Mouse (Mus musculus) v-Abl transformed pro-B cells (cell line): ENCODE data around the gene Ntrk3.

Source experiments
- in situ Hi-C, 2 experiments: fragments of 400-800 bp; cut with MboI; formaldehyde crosslinking; loops; one replicate each; pipeline ENCODE4 v1.15.1; 2025; ENCODE audit not compliant: unreplicated experiment in 2 of 2

The Ntrk3 gene

GRCm38 (mm10) chr7:78585960-78586359 lies 151.9 kb downstream of the Ntrk3 start:
- in situ Hi-C loops = no loop called here

DNA sequence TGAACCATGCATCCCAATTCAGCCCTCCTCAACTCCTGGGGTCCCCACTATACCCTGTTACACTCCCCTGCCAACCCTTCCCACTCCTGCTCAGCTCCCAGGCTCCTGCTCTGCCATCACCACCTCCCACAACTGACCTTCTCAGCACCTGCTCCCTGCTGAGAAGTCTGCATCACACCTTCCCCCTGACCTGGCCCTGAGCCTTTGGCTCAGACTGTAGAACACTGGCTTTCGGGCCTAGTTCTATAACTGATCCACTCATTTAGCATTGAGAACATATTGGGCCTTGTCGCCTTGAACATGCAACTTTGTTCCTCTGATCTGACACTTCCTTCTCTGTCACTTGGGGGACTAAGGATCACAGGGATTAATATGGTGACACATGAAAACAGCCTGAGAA lies 152.9 kb downstream of the Ntrk3 start:
- in situ Hi-C loops = no loop called here

- in situ Hi-C loops = no loop called here
Measured at GRCm38 (mm10) chr7:78584499-78584898, 153.3 kb downstream of the Ntrk3 start.

- in situ Hi-C loops = no loop called here
Measured at GRCm38 (mm10) chr7:78583678-78584077, 154.1 kb downstream of the Ntrk3 start.

GRCm38 (mm10) chr7:78581341-78581740 lies 156.5 kb downstream of the Ntrk3 start:
- in situ Hi-C loops = no loop called here

DNA sequence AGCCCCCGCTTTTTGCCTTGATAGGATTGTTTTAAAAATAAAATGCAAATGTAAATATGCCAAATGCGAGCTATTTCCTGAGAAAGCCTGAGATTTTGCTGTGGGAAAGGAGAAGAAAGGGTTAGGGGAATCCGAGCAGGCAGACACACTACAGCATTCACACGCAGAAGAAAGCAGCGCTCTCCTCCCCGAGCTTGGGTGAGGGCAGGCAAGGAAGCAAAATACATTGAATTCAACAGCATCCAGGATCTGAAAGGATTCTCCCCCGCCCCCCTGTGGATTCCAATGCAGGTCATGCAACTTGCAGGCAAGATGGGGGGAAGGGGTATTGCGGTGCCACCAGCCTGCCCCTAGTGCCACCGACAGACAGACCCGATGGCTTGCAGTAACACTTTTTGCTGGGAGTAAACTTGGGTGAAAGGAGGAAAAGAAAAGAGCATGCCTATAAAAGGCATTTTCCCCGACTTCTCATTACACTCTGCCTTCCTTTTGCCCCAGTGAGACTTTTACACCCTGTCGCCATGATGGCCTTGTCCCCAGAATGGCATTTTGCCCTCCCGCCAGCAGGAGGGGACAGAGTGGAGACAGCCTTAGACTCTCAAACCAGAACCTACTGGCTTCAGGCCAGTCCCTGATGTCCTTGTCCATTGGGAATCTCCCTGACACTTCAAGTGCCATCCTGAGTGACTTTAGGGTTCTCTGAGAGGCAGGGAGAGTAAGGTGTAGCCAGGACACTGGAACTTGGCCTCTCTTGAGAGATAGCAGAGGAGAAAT lies 158.2 kb downstream of the Ntrk3 start:
- in situ Hi-C loops = no loop called here

DNA sequence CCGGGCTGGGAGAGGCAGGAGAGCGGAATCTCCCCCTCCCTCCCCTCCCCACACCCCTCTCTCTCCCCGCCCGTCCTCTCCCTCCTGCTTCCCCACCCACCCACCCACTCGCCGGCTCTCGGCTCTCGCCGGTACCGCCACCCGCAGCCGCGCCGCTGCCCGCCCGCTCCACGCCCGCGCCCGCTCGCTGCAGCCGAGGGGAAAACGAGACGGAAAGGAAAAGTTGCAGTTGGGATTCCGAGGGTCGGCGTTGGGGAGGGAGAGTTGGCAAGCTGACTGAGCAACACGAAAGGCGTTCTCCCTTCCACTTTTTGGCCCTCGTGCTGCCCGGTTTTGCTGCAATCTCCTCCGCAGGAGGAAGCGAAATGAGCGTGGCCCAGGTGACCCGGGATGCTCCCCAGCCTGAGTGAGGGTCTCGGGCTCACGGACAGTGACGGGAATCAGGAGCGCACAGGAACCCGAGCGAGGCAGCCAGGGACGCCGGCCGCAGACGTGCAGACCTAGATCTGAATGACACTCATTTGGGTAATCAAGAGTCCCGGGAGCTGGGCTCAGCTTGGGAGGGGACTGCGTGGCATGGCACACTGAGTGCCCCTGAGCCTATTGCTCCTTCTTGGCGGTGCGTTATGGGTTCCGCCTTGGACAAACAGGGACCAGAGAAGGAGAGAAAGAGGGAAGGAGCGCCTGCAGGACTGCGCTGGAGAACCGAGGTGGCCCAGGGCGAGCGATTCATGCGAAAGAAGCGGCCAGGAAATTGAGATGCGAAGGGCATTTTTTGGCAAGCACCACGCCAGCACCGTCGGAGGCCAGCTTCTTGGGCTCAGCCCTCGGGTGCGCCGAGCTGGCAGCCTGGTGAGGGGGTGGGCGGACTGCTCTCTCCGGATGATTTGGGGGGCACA lies 159.1 kb downstream of the Ntrk3 start:
- in situ Hi-C loops = no loop called here

GRCm38 (mm10) chr7:78578111-78578460 lies 159.7 kb downstream of the Ntrk3 start:
- in situ Hi-C loops = no loop called here

DNA sequence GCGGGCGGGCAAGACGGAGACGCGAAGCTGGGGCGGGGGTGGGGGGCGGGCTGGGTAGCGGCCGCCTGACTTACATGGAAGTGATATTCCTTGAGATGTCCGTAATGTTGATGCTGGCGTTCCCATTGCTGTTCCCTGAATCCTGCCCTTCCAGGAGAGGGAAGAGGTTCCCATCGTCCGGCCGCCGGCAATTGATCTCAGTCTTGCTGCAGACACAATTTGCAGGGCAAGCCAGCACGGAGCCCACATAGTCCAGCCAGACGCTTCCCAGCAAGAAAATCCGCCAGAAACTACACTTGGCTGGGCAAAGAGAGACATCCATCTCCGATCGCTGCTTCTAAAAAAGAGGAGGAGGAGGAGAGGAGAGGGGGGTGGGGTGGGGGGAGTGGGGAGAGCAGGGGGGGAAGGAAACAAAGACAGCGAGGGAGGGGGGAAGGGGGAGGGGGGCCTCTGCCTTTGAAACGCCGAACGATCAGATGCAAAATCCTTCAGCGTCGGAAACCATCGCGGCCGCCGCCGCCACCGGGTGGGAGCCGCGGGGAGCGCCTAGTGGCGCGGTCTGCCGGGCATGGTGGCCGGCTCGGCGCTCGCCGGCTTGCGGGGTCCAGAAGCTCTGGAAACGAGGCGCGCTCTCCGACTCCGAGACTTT lies 160.2 kb downstream of the Ntrk3 start:
- in situ Hi-C loops = no loop called here

GRCm38 (mm10) chr7:78576706-78577461 lies 160.9 kb downstream of the Ntrk3 start:
- in situ Hi-C loops = no loop called here

- in situ Hi-C loops = no loop called here
Measured at GRCm38 (mm10) chr7:78576169-78576568, 161.6 kb downstream of the Ntrk3 start.

- in situ Hi-C loops = no loop called here
Measured at GRCm38 (mm10) chr7:78575556-78575955, 162.3 kb downstream of the Ntrk3 start.

- in situ Hi-C loops = loop anchor here in 1 of 2 experiments (25.0 kb wide), 1 partner anchor 1634 kb away; no protein-coding TSS in a partner anchor
Measured at GRCm38 (mm10) chr7:78571196-78571595, 166.6 kb downstream of the Ntrk3 start.

- in situ Hi-C loops = loop anchor here (5.0 to 25.0 kb wide), 2 partner anchors 198 to 1632 kb away; no protein-coding TSS in a partner anchor
Measured at GRCm38 (mm10) chr7:78569255-78569618, 168.6 kb downstream of the Ntrk3 start.

GRCm38 (mm10) chr7:78568411-78569254 lies 169.2 kb downstream of the Ntrk3 start:
- in situ Hi-C loops = loop anchor here (5.0 to 25.0 kb wide), 2 partner anchors 199 to 1631 kb away; no protein-coding TSS in a partner anchor

- in situ Hi-C loops = loop anchor here (5.0 to 25.0 kb wide), 2 partner anchors 201 to 1629 kb away; no protein-coding TSS in a partner anchor
Measured at GRCm38 (mm10) chr7:78566617-78567016, 171.2 kb downstream of the Ntrk3 start.

- in situ Hi-C loops = loop anchor here (5.0 to 25.0 kb wide), 2 partner anchors 202 to 1628 kb away; no protein-coding TSS in a partner anchor
Measured at GRCm38 (mm10) chr7:78565386-78565785, 172.4 kb downstream of the Ntrk3 start.

GRCm38 (mm10) chr7:78558503-78558902 lies 179.3 kb downstream of the Ntrk3 start:
- in situ Hi-C loops = loop anchor here in 1 of 2 experiments (25.0 kb wide), 1 partner anchor 1621 kb away; no protein-coding TSS in a partner anchor

GRCm38 (mm10) chr7:78555532-78555931 lies 182.3 kb downstream of the Ntrk3 start:
- in situ Hi-C loops = loop anchor here in 1 of 2 experiments (25.0 kb wide), 1 partner anchor 1618 kb away; no protein-coding TSS in a partner anchor
